Mouse (Mus musculus): ENCODE data around the gene Glis3.

GRCm38 (mm10) chr19:28266850-28267249, 413.0 kb downstream of the Glis3 start:
- TF ChIP-seq ZNF384 (IDR thresholded peaks at IDR 0.05; ENCODE audit: low read depth, low read length), result no peak
- TF ChIP-seq MAFK (IDR thresholded peaks at IDR 0.05; ENCODE audit: insufficient read depth, low read depth, low read length), result no peak
- no peak for TF ChIP-seq ZC3H11A (IDR thresholded peaks at IDR 0.05; ENCODE audit: borderline replicate concordance, low read depth, low read length)
- TF ChIP-seq CHD2 (IDR thresholded peaks at IDR 0.05; ENCODE audit: low read depth, low read length), result no peak
- TF ChIP-seq HCFC1 (IDR thresholded peaks at IDR 0.05; ENCODE audit: borderline replicate concordance, insufficient read depth, low read length), result no peak

Data from ES-E14 (cell line).